Mouse (Mus musculus): ENCODE measurements around the gene Snph.

Snph gene

DNA sequence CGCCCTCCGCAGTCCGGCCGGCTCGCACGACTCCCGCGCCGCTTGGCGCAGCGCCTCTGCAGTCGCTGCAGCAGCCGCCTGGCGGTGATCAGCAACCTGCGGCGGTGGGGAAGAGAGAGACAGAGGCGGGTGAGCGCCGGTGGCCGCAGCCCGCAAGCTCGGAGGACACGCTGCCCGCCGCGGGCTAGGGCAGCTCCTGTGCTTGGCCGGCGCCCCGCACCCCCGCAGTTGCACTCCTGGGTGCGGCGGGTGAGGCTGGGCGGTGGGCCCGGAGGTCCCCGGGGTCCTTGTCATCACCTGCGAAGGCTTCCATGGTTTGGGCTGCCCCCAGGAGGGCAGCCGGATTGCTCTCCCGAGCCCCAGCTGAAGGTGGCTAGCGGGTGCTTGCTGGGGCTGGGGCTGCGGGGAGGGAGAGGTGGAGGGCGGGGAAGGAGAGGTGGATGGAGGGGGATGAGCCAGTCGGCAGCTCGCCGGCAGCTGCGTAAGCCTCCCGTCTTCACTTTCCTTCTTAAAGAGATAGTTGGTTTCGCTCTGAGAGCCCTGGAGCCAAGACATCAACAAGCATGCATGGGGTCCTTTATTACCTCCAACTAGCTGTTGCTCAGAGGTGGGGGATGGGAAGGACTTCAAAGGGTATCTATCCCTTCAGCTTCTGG, at the start of gene Snph:
TSS of gene Snph (minus strand) at position 435 of the 656 bp plus-strand sequence.
- DNase-seq (ENCODE audit: low spot score), result peak; percentile 81

DNA sequence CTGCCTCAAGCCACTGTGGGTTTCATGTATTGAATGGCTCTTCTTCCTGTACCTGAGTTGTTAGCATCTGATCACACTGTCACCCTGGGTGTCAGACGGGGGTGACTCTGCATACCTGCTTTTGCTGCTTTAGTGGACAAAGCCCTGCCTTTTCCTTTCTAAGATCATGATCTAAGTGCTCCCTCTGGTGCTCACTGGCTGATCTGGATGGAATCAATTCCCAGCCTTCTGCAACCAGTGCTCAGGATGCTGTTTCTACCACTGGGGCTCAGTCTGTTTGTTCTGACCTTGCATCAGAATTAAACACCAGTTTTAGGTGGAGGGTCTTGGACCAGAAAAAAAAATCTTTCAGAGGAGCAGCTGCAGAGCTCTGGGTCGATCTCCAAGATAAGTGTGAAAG, 43.8 kb upstream of the Snph start:
- no peak for DNase-seq (ENCODE audit: low spot score)

DNA sequence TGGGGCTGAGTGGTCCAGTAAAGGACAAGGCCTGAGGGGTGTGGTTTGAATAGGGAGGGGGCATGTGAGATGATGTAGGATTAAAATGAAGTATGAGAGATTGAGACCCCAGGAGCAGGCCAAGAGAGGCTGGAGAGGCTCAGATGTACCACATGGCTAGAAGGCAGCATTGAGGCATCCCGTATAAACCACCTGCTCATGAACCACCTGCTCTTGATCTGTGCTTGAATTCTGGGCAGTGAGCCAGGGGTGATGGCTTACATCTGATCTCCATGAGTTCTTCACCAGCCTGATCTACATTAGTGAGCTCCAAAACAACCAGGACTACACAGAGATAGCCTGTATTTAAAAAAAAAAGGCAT, 38.6 kb upstream of the Snph start:
- DNase-seq (ENCODE audit: low spot score), result no peak

DNA sequence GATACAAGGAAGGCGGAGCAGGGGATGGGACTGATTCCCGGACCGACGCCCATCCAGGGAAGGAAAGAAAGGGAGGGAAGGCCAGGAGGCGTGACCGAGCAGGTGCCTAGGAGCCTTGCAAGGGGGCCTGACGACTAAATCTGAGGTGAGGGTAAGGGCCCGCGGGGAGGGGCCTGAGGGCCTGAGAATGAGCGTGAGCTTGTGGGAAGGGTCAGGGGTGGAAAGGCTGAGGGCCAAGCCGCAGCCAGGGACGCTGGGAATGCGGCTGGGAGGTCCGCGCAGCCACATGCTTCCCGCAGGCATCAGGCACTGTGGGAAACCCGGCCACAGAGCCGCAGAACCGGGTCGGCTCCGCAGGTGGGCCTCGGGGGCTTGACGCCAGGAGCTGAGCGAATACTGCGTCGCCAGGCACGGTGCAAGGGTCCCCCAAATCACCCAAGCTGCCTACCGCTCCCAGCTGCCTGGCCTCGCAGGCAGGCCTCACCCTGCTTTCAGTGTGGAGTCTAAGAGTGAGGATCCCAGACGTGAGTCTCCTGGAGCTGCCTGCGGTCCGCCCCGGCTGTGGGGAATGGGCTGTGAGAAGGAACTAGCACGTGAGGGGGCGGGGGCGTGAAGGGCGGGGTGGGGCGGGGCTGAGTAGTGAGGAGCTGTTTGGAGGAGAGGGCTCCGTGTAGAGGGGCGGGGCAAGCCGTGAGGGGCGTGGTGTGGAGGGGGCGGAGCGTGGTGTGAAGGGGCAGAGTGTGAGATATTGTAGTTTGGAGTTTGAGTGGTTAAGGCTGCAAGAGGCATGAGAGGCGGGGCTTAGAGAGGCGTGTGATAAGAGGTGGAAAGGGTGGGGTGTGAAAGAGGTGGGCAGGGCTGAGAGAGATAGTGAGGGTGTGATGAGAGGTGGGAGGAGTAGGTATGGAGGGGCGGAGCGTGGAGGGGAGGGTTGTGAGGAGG, 37.9 kb upstream of the Snph start:
- no peak for DNase-seq (ENCODE audit: low spot score)

DNA sequence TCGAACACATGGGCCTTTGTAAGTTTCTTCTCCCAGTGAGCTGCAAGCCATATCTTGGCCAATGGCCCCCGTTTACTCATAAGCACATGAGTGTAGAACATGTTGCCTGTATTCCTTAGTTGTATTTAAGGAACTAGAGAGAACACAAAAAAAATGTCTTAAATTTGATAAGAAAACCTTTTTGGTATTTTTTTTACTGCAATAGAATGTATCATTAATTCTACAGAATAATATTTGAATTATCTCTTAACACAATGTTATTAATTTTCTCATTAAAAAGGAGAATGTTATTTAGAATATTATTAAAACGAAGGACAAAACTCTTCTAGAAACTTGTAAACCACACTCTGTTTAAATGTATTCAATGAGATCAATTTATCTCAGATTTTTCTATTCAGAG, 36.0 kb upstream of the Snph start, which contains the start of gene Rad21l:
TSS of gene Rad21l (minus strand) at position 101 of the 400 bp plus-strand sequence.
- DNase-seq (ENCODE audit: low spot score), result no peak

DNA sequence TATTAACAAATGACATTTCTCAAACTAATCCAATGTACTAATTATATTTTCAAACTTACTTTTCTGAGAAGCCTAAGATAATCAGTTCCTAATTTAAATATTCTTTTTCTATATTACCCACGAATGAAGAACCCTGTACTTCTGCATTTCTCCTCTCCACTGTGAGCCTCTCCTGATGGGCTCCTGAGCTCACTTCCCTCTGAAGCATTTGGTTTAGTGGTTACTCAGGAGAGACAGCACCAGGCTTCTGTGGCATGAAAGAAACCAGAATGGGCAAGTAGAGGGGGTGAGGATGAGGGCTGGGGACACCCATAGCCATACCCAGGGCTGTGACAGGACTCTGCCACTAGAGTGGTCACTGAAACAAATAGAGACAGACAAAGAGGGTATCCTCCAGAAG, 19.7 kb upstream of the Snph start:
- no peak for DNase-seq (ENCODE audit: low spot score)

DNA sequence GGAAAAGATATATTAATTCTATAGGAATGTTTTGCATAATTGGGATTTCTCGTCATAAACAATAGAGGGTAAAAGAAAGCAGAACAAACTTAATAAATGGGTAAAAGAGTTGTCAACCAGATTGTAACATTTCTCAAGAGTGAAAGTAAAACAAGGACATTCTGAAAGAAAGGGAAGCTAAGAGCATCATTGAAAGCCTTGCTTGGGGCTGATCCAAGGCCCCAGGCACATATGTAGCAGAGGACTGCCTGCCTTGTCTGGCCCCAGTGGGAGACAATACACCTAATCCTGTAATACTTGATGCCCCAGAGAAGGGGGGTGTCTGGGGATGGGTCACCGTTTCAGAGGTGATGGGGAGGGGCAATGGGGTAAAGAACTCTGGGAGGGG, 3.6 kb upstream of the Snph start:
- DNase-seq (ENCODE audit: low spot score), result no peak

DNA sequence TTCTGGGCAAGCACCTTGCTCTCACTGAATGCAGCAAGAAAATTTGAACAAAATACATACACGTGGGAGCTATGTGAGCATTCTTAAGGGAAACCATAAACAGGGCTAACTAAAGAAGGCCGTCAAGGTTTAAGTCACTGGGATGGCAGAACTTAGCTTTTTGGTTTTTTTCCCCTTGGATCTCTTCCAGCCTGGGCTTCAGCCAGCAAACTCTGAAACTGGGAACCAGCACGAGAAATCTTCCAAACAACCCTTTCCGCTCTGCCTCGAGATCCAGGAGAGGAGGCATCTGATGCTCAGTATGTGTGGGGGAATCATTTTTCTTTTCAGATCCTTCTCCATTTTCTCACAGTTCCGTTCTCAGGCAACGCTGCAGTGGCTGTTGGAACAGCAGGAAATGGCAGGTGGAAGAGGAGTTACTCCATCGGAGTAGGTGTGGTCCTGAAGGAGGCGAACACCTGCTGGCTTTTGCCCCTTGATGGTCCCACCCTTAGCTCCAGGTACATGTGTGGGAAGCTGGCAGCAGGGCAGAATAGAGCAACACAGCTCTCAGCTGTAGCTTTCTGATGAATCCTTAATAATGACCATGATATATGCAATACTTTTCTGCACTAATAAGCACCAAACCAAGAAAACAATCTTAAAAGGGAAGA, 3.1 kb upstream of the Snph start:
- peak; percentile 25 for DNase-seq (ENCODE audit: low spot score)

DNA sequence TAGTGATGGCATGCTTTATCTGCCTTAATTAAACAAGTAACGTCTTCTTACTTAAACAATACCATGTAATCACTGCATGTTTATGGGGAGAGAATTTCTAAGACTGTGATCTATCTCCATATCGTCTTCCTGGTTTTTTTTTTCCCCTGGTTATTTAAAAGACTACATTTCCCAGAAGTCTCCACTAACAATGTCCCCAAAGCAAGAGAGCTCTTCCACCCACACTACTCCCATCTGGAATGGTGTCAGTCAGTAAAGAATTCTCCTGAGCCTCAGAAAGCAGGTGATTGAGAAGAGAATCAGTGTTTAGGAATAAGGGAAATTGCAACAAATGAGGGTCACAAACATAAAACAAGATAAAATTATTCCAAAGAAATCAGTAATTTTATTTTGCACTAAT, 2.5 kb upstream of the Snph start:
- no peak for DNase-seq (ENCODE audit: low spot score)

DNA sequence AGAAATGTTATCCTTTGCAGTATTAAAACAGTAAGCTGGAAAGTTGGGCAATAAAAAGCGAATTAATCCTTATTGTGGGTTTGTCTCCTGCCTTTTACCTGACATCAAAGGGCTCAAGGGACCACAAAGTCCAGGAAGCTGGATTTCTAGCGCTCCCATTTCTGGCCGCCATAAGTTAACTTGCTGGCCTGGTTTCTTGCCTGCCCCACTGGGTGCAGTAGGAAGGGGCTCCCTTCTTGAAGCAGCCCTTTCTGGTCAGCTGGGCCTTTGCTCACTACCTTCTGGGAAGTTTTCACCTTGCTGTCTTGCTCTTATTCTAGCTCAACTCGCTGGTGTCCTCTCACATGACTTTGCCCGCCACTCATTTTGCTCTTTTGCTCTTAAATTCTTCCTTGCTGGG, 589 bp upstream of the Snph start:
- no peak for DNase-seq (ENCODE audit: low spot score)

DNA sequence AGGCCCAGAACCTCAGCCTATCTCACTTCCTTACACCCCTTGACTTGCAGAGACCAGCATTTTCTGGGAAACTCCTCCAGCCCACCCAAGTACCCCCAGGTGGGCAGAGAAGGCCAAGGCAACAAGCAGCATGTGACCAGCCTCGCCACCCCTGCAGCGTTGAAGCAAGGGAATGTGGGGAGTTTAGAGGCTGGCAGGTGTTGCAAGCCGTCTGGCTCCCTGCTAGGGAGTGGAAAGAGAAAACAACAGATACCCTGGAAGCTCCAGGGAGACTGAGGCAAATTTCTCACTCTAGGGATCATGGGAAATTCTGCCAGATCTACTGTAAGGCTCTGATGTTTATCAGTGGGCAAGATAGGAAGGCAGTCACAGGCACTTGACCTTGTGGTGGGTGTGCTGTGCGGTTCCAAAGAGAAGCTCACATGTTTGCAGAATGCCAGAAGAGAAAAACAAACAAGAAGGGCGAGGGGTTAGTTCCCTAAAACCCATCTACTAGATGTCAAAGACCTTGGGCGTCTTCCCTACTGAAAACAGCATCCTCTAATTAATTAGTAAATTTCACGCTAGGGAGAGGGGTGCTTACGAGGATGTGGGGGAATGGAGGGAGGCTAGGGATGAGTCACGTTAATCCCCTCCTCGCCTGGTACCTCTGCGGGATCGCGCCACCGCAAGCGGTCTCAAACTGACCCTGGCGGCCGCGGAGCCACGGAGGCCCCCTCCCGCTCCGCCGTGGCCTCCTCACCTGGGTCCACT, 811 bp downstream of the Snph start:
- peak; percentile 24 for DNase-seq (ENCODE audit: low spot score)

DNA sequence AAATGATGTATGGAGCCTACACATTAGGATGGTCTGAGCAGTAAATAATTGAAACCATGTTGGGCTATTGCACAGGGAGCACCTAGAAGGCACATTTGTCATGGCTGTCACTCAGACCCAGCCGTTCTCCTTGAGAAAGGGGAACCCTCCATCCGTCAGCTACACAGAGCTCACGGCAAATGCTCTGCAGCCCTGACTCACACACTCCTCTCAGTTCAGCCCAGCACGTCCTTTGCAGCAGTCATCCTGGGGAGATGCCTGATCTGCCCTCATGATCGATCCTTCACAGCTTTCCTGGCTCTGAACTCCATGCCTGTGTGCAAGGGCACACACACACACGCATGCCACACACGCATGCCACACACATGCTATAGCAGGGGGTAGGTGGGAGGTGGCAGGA, 3.1 kb downstream of the Snph start:
- DNase-seq (ENCODE audit: low spot score), result peak; percentile 13

DNA sequence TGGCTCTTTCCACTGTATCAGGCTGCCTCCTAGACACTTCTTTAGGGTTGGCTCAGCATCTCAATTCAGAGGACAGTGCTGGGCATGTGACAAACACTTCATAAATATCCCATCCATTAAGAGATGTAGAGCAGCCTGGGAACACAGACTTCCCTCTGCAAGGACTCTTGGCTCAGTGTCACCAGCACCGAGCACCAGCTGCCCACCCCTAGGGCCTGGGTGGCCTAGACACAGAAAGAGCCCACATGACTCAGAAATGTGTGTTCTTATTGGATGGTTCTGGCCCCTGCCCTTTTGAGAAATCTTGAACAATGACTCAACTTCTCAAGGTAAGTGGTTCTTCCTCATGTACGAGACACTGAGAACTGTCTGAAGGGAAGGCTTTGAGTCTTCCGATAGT, 4.4 kb downstream of the Snph start:
- peak; percentile 6 for DNase-seq (ENCODE audit: low spot score)

DNA sequence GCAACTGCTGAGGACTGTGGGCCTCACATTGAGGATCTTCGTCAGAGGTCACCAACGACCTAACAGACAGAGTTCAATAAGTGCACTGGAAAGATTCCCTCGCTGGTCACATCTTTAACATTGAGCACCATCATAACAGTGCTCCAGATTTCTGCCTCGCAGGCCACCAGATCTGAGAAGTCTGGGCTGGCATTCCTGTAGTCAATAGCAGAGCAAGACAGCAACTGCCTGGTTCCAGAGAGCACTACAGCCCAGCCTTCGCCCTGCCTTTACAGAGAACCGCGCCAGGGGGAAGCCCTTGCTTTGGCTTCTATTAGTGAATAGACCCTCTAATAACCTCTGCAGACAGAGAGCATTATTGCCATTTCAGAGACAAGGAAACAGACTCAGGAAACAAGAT, 6.1 kb downstream of the Snph start:
- DNase-seq (ENCODE audit: low spot score), result no peak

DNA sequence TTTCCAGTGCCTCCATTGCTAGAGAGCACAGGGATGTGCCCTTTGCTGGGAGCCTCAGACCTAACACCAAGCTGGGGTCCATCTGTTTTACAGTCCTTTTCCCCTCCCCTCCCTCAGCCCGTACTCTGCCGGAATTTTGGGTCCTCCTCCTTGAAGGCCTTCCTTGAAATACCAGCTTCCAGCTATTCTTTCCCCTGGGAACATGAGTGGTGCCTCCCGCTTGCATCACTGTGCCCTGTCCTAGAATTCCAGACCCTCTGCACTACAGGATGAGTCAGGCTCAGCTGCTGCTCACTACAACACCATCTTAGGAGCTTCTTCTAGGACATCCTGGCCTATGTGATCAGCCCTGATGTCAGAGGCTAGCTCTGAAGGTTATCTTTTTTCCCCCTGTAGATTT, 8.6 kb downstream of the Snph start:
- DNase-seq (ENCODE audit: low spot score), result no peak

DNA sequence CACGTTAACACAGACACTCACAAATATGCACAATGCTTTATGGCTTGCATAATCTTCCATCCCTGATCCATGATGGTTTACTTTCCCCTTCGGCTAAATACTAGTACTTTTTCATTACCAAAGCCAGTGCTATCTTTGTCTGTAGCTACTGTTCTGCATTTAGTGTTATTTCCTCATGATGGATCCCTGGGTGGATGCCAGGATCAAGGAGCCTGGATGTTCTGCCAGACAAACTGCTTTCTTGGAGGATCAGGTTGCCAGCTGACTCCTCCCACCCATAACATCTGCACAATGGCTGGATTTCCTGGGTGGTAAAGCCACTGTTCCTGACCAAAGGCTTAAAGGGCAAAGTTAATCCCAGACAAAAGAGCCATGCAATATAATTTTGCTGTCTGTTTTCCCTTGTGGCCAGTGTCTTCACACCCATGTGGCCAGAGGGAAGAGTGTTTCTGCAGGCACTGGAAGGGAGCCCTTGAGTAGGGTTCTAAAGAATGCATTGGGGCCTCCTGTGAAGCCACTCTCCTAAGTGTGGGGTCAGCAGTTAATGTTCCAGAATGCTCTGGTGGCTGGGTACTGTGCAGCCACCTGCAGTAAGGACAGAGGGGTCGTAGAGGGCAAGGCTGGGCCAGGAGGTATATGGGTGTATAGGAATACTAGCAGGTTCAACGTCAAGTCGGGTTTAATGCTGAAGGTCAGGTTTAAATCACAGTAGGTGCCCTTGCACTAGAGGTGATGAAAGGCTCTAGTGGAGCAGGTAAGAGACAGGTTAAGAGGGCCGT, 15.7 kb downstream of the Snph start:
- peak; percentile 66 for DNase-seq (ENCODE audit: low spot score)

DNA sequence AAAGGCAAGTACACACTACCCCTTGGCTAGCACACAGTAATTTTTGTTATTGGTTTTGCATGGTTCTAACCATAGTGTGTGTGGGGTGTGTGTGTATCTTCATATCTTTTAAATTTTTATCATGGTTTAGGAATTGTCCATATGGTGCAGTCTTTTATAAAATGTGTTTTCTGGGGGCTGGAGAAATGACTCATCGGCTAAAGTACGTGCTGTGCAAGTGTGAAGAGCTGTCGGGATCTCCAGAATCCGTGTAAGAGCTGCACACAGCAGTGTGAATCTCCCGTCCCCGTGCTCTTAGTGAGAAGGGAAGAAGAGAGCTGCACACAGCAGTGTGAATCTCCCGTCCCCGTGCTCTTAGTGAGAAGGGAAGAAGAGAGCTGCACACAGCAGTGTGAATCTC, 16.6 kb downstream of the Snph start:
- DNase-seq (ENCODE audit: low spot score), result peak; percentile 65

DNA sequence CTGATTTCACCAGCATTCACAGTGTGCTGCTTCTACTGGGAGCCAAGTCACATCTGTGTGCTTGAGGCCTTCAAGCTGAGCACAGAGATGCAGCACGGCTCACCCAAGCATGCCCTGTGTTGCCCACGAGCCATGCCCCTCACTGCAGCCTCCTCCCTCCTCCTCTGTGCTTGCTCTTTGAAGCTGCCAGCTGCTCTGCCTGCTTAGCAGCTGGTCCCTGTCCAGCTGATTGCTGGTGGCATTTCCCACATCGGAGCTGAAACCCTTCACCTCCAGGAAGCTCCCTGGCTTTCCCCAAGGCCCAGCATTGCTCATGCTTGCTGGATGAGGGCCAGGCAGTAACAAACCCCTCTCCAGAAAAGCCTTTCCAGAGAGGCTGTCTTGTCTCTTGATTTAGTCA, 22.4 kb downstream of the Snph start:
- DNase-seq (ENCODE audit: low spot score), result no peak

DNA sequence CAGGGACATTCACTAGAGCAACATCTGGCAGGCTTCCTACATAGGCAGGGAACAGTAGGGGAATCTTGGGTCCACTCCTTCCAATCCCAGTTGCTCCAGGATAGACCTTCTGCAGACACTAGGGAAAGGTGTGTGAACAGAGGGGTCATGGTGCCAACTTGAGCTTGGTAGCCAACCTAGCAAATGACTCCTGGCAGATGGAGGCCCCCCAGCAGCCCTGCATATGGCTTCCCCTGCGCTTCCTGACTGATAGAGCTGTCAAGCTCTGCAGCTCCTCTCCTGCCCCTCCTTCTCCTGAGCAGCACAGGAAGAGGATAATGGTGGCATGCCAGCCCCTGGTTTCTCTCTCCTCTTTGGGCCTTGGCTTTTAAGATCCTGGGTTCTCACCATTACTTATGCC, 24.0 kb downstream of the Snph start:
- DNase-seq (ENCODE audit: low spot score), result no peak

DNA sequence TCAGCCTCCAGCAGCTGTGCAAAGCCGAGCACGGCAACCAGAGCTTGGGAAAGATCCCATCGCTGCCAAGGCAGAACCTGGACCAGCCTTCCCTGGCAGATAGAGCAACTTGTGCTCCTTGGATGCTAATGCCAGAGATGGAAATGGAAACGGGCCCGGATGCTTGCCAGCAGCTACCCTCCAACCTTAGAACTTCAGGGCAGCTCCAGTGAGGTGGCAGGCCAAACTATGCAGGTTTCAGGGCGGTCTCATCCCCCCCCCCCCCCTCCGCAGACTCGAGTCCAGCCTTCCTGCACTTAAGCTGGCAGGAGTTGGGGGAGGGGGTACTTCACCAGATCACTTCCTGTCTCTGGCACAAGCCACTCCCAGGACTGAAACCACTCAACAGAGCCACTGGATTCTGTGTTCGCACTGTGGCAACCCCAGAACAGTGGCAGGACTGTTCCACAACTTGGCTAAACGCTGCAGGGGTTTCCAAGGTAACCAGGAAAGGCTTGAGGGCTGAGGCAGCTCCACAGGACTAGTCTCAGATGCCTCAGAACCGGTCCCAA, 26.9 kb downstream of the Snph start:
- peak; percentile 82 for DNase-seq (ENCODE audit: low spot score)

DNA sequence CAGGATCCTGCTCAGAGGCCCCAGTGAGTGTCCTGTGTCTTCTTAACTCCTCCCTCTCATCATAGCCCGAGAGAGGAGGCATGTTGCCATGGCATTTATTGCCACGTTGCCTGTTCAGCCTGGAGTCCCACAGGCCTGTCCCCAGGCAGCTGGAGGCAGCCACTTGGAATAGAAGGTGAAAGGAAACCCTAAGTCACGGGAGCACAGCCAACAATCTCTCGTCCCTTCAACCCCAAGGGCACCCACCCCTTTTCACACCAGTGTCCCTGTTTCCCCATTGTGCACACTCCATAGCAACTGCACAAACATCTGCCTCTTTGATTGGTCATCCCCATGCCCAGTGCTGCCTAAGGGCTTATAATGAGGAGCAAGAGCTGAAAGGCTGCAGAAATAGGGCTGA, 28.8 kb downstream of the Snph start:
- DNase-seq (ENCODE audit: low spot score), result peak; percentile 57

Measured in layer of hippocampus, adult 11-12 months (tissue).